Mouse (Mus musculus): ENCODE measurements around the gene Cyp2d26. TPM values are rescaled to one million over a fixed set of nuclear protein-coding genes. Genes with fewer than 3 reads are reported as not detected.
"Not testable (repeated sequence)": the region's sequence is repeated elsewhere in the genome, so short reads cannot be mapped to it uniquely, and the experiment has no call there.

The Cyp2d26 gene
- polyA plus RNA-seq, 1 experiment from 2014 or later, result 0.12 TPM

DNA sequence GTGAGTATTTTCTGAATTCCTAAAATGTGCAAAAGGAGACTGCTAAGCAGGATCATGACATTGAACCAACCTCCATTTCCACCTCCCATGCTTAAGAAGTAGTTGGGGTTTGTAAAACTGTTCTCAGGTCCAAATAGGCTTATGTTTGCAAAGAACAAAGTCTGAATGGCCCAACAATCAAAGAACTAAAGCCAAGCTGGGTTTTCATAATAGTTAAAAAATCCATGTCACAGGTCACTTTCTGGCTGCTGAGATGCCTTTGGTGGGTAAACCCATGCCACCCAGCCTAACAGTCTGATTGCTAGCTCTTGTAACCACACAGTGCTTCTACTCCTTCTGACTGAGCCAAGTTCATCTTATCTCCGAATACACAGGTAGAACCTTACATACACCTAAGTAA, 9.5 kb downstream of the Cyp2d26 start:
- Histone ChIP-seq H3K27me3 (ENCODE audit: control insufficient read depth, insufficient read depth, low read length) (no peaks in the 10 kb centered on the region), H3K27ac (replicated peaks; ENCODE audit: low read depth, low read length) (no peak overlapping the region), H3K4me2 (ENCODE audit: low read depth, severe bottlenecking) (no peak overlapping the region), H3K4me1 (ENCODE audit: control insufficient read depth, insufficient read depth, low read length) (no peaks in the 10 kb centered on the region), H3K9ac (ENCODE audit: low read length) (no peak overlapping the region), H3K9me3 (ENCODE audit: control insufficient read depth, low read length) (no peaks in the 10 kb centered on the region), H3K4me3 (ENCODE audit: low read depth, low read length) (no peak overlapping the region), H3K36me3 (ENCODE audit: control insufficient read depth, insufficient read depth, low read length) (no peaks in the 10 kb centered on the region)
- 86% methylated on average over 1 of the region's 1 CpGs for WGBS
- ATAC-seq (ENCODE audit: insufficient number of reproducible peaks, low FRiP score, low TSS enrichment, low read depth), result no peak
- no peak for DNase-seq (ENCODE audit: low spot score)

DNA sequence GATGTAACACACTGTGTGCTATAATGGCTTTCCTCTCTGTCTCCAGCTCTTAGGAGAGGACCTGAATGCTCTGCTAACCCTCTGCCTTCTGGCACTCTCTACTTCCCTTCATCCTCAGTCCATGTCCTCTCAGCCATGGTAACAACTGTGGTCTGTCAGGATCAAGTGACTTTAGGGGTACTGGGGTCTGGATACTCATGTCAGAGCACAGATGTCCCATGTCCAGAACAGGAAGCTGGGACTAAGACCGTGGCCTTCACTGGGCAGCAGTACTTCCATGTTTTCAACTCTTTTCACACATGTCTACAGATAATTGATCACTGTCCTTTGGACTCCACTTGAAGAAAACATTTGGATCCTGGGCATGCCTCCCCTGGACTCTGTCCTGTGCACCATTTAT, 10.3 kb downstream of the Cyp2d26 start:
- Histone ChIP-seq H3K9me3 (ENCODE audit: control insufficient read depth, low read length) (no peaks in the 10 kb centered on the region), H3K9ac (ENCODE audit: low read length) (no peak overlapping the region), H3K4me2 (ENCODE audit: low read depth, severe bottlenecking) (no peak overlapping the region), H3K36me3 (ENCODE audit: control insufficient read depth, insufficient read depth, low read length) (no peaks in the 10 kb centered on the region), H3K27me3 (ENCODE audit: control insufficient read depth, insufficient read depth, low read length) (no peaks in the 10 kb centered on the region), H3K4me1 (ENCODE audit: control insufficient read depth, insufficient read depth, low read length) (no peaks in the 10 kb centered on the region), H3K27ac (replicated peaks; ENCODE audit: low read depth, low read length) (no peak overlapping the region), H3K4me3 (ENCODE audit: low read depth, low read length) (no peak overlapping the region)
- ATAC-seq (ENCODE audit: insufficient number of reproducible peaks, low FRiP score, low TSS enrichment, low read depth) (no peak), DNase-seq (ENCODE audit: low spot score) (no peak)
- WGBS, result 76% methylated on average over 1 of the region's 1 CpGs

DNA sequence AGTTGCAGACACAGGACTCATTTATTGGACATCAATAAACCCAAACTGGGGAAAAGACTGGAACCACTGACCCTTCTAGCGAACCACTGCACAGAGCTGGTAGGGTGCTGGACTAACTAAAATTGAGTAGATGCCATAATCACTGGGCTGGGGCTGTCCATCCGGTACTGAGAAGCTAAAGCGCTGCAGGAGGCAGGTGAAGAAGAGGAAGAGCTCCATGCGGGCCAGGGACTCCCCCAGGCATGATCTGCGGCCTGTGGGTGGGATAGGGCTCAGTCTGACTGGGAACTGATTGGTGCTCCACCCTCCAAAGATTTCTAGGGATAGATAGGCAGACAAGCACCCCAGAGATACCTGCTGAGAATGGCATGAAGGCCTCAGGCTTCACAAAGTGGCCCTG, 16.2 kb downstream of the Cyp2d26 start:
- 90% methylated on average over 5 of the region's 5 CpGs for WGBS

DNA sequence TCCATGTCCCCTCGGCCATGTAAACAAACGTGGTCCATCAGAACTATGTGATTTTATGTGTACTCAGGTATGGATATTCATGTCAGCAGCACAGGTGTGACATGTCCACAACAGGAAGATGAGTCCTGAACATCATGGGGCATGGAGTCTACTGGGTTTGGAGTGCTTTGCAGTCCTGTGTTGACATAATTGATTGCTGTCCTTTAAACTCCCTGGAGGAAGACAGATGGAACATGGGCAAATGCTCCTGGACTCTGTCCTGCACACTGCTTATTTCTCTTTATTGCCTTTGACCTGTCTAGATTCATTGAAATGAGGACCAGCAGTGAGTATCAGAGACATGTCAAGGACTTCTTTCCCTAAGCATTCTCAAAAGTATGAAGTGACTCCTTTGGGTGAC, 28.2 kb downstream of the Cyp2d26 start:
- Histone ChIP-seq H3K4me2 (ENCODE audit: low read depth, severe bottlenecking) (no peak overlapping the region), H3K27me3 (ENCODE audit: control insufficient read depth, insufficient read depth, low read length) (no peaks in the 10 kb centered on the region), H3K36me3 (ENCODE audit: control insufficient read depth, insufficient read depth, low read length) (no peaks in the 10 kb centered on the region), H3K27ac (replicated peaks; ENCODE audit: low read depth, low read length) (no peak overlapping the region), H3K4me1 (ENCODE audit: control insufficient read depth, insufficient read depth, low read length) (no peaks in the 10 kb centered on the region), H3K9ac (ENCODE audit: low read length) (no peak overlapping the region), H3K4me3 (ENCODE audit: low read depth, low read length) (no peak overlapping the region), H3K9me3 (ENCODE audit: control insufficient read depth, low read length) (no peaks in the 10 kb centered on the region)
- no peak for DNase-seq (ENCODE audit: low spot score)
- ATAC-seq (ENCODE audit: insufficient number of reproducible peaks, low FRiP score, low TSS enrichment, low read depth), result no peak
- WGBS, result 80% methylated on average over 2 of the region's 2 CpGs

More for the DNA sequence above, 16.2 kb downstream of the Cyp2d26 start:
- not testable (repeated sequence) for H3K27ac ChIP-seq (replicated peaks; ENCODE audit: low read depth, low read length); DNase-seq (ENCODE audit: low spot score); ATAC-seq (ENCODE audit: insufficient number of reproducible peaks, low FRiP score, low TSS enrichment, low read depth); H3K4me2 ChIP-seq (ENCODE audit: low read depth, severe bottlenecking); H3K4me3 ChIP-seq (ENCODE audit: low read depth, low read length); H3K9me3 ChIP-seq (ENCODE audit: control insufficient read depth, low read length); H3K4me1 ChIP-seq (ENCODE audit: control insufficient read depth, insufficient read depth, low read length); H3K9ac ChIP-seq (ENCODE audit: low read length); H3K36me3 ChIP-seq (ENCODE audit: control insufficient read depth, insufficient read depth, low read length); H3K27me3 ChIP-seq (ENCODE audit: control insufficient read depth, insufficient read depth, low read length)

DNA sequence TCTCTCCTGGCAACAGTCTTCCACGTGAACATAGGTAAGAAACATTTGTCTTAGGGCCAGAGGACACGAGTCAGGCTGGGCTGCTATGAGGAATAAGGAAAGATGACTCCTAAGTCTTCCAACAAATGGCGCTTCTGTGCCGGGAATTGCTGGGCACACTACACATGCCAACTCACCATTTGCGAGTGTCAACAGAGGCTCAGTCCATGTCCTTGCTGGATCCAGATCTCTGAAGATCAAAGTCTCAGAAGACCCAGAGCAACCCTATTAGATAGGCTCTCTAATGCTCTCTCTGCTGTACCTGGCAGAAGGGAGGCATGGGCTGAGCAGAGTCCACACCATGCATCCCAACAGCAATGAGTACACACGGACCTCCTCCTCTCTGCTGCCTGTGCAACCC, 29.2 kb downstream of the Cyp2d26 start:
- no peaks in the 10 kb centered on the region for H3K36me3 ChIP-seq (ENCODE audit: control insufficient read depth, insufficient read depth, low read length)
- ATAC-seq (ENCODE audit: insufficient number of reproducible peaks, low FRiP score, low TSS enrichment, low read depth) (no peak), DNase-seq (ENCODE audit: low spot score) (no peak)
- H3K4me2 ChIP-seq (ENCODE audit: low read depth, severe bottlenecking), result no peak overlapping the region
- H3K4me1 ChIP-seq (ENCODE audit: control insufficient read depth, insufficient read depth, low read length), result no peaks in the 10 kb centered on the region
- 81% methylated on average over 6 of the region's 6 CpGs for WGBS
- no peaks in the 10 kb centered on the region for H3K9me3 ChIP-seq (ENCODE audit: control insufficient read depth, low read length)
- no peak overlapping the region for H3K4me3 ChIP-seq (ENCODE audit: low read depth, low read length)
- H3K27me3 ChIP-seq (ENCODE audit: control insufficient read depth, insufficient read depth, low read length), result no peaks in the 10 kb centered on the region
- H3K9ac ChIP-seq (ENCODE audit: low read length), result no peak overlapping the region
- H3K27ac ChIP-seq (replicated peaks; ENCODE audit: low read depth, low read length), result no peak overlapping the region

DNA sequence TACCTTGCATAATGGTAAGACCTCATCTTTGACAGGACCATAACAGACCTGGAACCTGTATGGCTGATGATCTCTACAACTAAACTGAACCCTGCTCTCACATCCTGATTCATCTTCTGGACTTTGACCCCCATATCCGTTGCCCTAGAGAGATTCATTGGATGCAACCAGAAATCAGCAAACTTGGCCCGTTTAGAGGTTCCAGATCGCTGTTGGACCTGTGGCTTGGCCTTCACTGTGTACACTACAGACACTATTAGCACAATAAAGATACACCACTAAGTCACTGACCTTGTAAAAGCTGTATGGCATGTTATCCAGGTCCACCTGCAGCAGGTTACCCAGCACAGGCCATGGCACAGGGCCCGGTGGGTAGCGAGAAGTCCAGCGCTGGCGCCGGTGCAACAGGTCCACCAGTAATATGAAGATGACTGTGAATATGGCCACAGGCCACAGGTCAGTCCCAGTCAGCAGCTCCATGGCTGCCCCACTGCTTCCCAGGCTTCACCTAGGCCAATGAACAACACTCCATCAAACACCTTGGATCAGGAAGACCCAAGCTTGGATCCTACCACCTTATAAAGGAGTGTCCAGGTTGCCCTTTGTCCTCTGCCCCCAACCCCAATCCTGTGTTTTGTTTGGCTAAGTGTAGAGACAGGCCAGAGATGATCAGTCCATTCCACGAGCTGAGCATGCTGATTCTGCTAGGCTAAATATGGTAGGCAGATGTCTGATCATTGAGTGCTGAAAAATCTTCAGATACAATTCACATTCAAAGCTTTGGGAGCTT, 30.3 kb downstream of the Cyp2d26 start, which contains the start of gene Cyp2d40:
Gene Cyp2d40 (minus strand): TSS at position 553 of the 790 bp plus-strand sequence.
- H3K4me3 ChIP-seq (ENCODE audit: low read depth, low read length), result no peak within 1 kb of the TSS
- no peaks in the 10 kb centered on the region for H3K27me3 ChIP-seq (ENCODE audit: control insufficient read depth, insufficient read depth, low read length)
- WGBS, result 89% methylated on average over 9 of the region's 9 CpGs
- no peaks in the 10 kb centered on the region for H3K4me1 ChIP-seq (ENCODE audit: control insufficient read depth, insufficient read depth, low read length)
- no peaks in the 10 kb centered on the region for H3K9me3 ChIP-seq (ENCODE audit: control insufficient read depth, low read length)
- ATAC-seq (ENCODE audit: insufficient number of reproducible peaks, low FRiP score, low TSS enrichment, low read depth) (no peak), DNase-seq (ENCODE audit: low spot score) (no peak)
- H3K27ac ChIP-seq (replicated peaks; ENCODE audit: low read depth, low read length), result no peak within 1 kb of the TSS
- no peak within 1 kb of the TSS for H3K4me2 ChIP-seq (ENCODE audit: low read depth, severe bottlenecking)
- H3K36me3 ChIP-seq (ENCODE audit: control insufficient read depth, insufficient read depth, low read length), result no peaks in the 10 kb centered on the region
- no peak within 1 kb of the TSS for H3K9ac ChIP-seq (ENCODE audit: low read length)

DNA sequence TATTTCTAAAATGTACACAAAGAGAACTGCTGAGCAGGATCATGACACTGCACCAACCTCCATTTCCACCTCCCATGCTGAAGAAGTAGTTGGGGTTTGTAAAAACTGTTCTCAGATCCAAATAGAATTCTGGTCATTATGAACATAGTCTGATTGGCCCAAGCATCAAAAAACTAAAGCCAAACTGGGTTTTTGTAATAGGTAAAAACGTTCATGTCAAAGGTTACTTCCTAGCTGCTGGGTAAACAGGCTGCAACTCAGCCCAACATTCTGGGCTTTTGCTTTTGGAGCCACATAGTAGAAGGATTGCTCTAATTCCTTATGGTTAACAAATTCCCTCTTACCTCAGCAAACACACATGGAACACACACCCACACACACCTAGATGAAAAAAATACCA, 46.0 kb downstream of the Cyp2d26 start:
- no peak overlapping the region for H3K4me3 ChIP-seq (ENCODE audit: low read depth, low read length)
- no peaks in the 10 kb centered on the region for H3K4me1 ChIP-seq (ENCODE audit: control insufficient read depth, insufficient read depth, low read length)
- no peaks in the 10 kb centered on the region for H3K9me3 ChIP-seq (ENCODE audit: control insufficient read depth, low read length)
- H3K9ac ChIP-seq (ENCODE audit: low read length), result no peak overlapping the region
- no peak overlapping the region for H3K27ac ChIP-seq (replicated peaks; ENCODE audit: low read depth, low read length)
- H3K4me2 ChIP-seq (ENCODE audit: low read depth, severe bottlenecking), result no peak overlapping the region
- ATAC-seq (ENCODE audit: insufficient number of reproducible peaks, low FRiP score, low TSS enrichment, low read depth) (no peak), DNase-seq (ENCODE audit: low spot score) (no peak)
- no peaks in the 10 kb centered on the region for H3K36me3 ChIP-seq (ENCODE audit: control insufficient read depth, insufficient read depth, low read length)
- WGBS, result 68% methylated on average over 1 of the region's 1 CpGs
- no peaks in the 10 kb centered on the region for H3K27me3 ChIP-seq (ENCODE audit: control insufficient read depth, insufficient read depth, low read length)

DNA sequence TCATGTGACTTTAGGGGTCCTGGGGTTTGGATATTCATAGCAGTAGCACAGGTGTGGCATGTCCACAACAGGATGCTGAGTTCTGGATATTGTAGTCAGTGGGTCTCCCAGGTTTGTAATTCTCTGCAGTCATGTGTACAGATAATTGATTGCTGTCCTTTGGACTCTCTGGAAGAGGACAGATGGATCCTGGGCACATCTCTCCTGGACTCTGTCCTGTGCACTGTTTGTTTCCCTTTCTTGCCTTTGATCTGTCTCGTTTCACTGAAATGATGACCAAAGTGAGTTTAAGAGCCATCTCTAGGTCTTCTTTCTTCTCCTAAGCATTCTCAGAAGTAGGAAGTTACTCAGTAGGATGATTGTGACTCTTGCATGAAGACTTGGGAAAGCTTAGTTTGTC, 46.6 kb downstream of the Cyp2d26 start:
- Histone ChIP-seq H3K36me3 (ENCODE audit: control insufficient read depth, insufficient read depth, low read length) (no peaks in the 10 kb centered on the region), H3K9me3 (ENCODE audit: control insufficient read depth, low read length) (no peaks in the 10 kb centered on the region), H3K27me3 (ENCODE audit: control insufficient read depth, insufficient read depth, low read length) (no peaks in the 10 kb centered on the region), H3K27ac (replicated peaks; ENCODE audit: low read depth, low read length) (no peak overlapping the region), H3K9ac (ENCODE audit: low read length) (no peak overlapping the region), H3K4me2 (ENCODE audit: low read depth, severe bottlenecking) (no peak overlapping the region), H3K4me3 (ENCODE audit: low read depth, low read length) (no peak overlapping the region), H3K4me1 (ENCODE audit: control insufficient read depth, insufficient read depth, low read length) (no peaks in the 10 kb centered on the region)
- 54% methylated on average over 1 of the region's 1 CpGs for WGBS
- ATAC-seq (ENCODE audit: insufficient number of reproducible peaks, low FRiP score, low TSS enrichment, low read depth) (no peak), DNase-seq (ENCODE audit: low spot score) (no peak)
